Mouse (Mus musculus): ENCODE measurements around the gene Uxs1.

DNA sequence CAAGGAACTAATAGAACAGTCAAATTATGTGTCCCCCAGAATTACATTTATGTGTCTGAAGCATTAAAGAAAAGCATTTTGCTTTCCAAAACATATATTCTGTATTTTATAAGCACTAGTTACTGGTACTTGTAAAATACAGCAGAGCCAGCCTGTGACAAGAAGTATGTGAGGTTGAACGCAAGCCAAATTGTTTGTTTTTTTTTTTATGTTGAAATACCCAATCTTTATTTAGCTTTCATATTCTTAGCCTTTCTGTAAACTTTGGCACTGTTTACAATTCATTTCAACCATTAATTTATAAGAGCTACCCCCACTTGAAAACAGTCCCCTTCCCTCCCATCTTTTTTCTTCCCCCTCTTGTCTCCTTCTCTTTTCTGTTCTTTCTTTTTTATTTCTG is 28.0 kb upstream of the Uxs1 start:
- TF ChIP-seq CTCF (IDR thresholded peaks at IDR 0.05; ENCODE audit: insufficient read depth, low read length), result no peak
- TF ChIP-seq POLR2A (IDR thresholded peaks at IDR 0.05; ENCODE audit: borderline replicate concordance, extremely low read depth, low read depth, low read length), result no peak

Measured in lung, adult 2 months (tissue).